Mouse (Mus musculus): ENCODE measurements around the gene Mon1a. TPM values are rescaled to one million over a fixed set of nuclear protein-coding genes. Genes with fewer than 3 reads are reported as not detected.

The Mon1a gene
- polyA plus RNA-seq, 1 experiment, result 31.5 TPM

DNA sequence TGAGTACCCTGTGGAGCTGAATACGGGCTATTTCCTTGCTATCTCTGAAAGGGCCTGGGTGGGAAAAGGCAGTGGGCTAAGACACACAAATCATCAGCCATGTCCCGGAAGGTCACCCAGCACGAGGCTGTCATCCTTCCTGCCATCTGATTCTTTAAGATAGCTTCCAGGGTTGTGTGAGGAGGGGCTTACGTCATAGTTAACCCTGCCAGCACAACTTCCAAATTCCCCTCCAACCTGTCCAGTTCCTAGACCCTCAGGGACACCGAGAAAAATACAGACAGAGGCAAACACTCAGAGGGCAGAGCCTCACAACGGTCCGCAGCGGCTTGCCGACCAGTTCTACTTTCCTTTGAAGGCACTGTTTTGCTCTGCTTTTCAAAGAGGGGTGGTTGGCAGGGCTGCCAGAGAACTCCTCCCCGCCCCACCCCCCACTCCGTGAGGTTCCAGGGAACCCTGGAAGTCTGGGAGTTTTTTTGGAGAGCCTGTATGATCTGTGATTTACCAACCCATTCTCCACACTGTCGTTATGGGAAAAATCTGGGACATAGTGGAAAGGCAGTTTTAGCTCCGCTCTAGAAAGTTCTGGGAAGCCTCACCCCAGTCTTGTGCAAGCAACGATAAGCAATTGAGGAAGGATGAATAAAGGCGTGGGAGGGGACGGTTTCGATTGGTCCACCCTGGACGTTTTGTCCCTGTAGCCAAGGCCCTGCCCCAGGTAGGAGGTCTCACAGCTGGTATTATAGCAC, 20.6 kb downstream of the Mon1a start:
- TF ChIP-seq POLR2A (IDR thresholded peaks at IDR 0.05; ENCODE audit: borderline replicate concordance, extremely low read depth, insufficient read depth, insufficient read length, poor library complexity, severe bottlenecking) (no peak), CTCF (IDR thresholded peaks at IDR 0.05; ENCODE audit: borderline replicate concordance, extremely low read depth, insufficient read depth, insufficient read length) (no peak)
- DNase-seq (ENCODE audit: low read depth), result no peak

DNA sequence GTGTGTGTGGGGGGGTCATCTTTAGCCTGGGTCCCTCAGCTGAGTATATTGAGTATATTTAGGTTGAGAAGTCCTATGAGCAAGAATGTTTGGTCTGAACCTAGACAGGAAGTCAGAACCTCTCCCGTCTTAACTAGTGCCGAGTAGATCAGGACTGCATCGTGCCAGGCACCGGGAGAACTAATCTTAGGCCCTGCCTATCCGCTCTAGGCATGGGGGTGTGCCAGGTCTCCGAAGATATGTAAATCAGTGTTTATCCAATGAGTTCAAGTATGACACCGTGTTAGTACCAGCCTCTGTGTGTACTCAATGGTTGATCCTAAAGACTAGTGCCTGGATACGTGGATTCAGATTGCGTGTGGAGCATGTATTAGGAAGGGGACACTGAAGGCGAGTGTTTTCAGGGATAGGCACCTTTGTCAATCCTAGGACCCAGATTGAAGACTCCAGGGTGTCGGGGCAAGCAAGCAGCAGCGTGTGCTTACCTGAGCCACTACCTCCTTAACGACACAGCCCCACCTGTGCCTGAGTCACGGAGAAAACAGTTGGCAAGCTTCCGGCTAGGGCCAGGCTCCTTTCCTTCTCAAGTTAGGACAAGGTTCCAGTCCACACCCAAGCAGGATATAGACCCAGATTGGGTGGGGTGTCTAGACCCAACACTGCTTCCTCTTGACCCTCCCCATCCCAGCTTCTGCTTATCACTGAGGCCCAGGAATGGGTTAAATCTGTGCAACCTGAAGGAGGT, 22.2 kb downstream of the Mon1a start:
- TF ChIP-seq POLR2A (IDR thresholded peaks at IDR 0.05; ENCODE audit: borderline replicate concordance, extremely low read depth, insufficient read depth, insufficient read length, poor library complexity, severe bottlenecking) (no peak), CTCF (IDR thresholded peaks at IDR 0.05; ENCODE audit: borderline replicate concordance, extremely low read depth, insufficient read depth, insufficient read length) (no peak)
- DNase-seq (ENCODE audit: low read depth), result no peak

DNA sequence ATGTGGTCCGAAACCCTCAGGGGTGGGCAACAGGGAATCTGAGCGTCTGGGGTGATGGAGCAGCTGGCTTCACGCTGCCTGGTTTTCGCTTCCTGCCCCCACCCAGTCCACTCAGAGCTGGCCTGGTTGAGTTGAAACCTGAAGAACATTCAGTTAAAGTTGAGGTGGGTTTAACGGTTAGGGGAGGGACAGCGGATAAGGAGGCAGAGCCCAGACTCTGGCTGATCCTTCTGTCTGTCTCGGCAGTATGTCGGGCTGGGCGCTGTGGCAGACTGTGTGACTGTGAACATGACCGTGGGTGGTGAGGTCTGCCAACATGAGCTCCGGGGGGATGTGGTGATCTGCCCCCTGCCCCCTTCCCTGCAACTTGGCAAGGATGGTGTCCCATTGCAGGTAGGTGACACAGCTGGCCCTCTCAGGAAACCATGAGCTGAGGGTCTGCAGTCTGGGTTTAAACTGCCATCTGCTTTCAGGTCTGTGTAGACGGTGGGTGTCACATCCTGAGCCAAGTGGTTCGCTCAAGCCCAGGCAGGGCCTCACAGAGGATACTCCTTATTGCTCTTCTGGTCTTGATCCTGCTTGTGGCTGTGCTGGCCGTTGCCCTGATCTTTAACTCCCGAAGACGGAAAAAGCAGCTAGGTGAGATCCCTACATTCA, 26.9 kb downstream of the Mon1a start:
- TF ChIP-seq CTCF (IDR thresholded peaks at IDR 0.05; ENCODE audit: borderline replicate concordance, extremely low read depth, insufficient read depth, insufficient read length) (no peak), POLR2A (IDR thresholded peaks at IDR 0.05; ENCODE audit: borderline replicate concordance, extremely low read depth, insufficient read depth, insufficient read length, poor library complexity, severe bottlenecking) (no peak)
- no peak for DNase-seq (ENCODE audit: low read depth)

DNA sequence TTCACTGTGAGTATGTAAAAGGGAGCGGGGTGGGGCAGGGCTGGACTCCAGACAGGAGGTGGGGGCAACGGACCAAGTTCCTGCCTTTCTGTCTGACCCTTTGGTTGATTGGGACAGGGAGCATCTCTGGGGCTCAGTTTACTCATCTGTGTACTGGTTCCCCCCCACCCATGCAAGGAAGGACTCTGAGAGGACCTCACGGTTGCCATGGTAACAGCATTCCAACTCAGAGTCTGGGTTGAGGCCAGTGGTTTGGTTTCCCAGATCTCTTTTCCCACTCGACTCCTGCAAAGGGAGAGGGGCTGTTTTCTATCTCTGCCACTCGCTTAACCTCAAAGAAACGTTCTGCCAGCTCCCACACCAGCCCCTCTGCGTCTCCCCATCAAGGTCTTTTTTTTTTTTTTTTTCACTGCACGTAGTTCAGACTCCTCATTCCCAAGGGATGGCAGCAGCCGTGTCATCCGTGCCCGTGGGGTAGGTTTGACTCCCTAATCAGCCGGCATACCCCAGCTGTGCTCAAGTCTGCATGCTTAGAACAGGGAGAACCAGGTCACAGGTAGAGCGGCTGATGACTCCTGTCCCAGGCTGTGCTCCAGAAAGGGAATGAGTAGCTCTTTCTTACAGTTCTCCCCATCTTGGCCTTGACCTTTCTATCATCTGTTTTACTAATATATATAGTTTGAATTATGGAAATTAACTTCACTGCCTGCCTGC, 30.1 kb downstream of the Mon1a start:
- DNase-seq (ENCODE audit: low read depth), result peak; percentile 64
- no peak for TF ChIP-seq POLR2A (IDR thresholded peaks at IDR 0.05; ENCODE audit: borderline replicate concordance, extremely low read depth, insufficient read depth, insufficient read length, poor library complexity, severe bottlenecking)
- TF ChIP-seq CTCF (IDR thresholded peaks at IDR 0.05; ENCODE audit: borderline replicate concordance, extremely low read depth, insufficient read depth, insufficient read length), result no peak

DNA sequence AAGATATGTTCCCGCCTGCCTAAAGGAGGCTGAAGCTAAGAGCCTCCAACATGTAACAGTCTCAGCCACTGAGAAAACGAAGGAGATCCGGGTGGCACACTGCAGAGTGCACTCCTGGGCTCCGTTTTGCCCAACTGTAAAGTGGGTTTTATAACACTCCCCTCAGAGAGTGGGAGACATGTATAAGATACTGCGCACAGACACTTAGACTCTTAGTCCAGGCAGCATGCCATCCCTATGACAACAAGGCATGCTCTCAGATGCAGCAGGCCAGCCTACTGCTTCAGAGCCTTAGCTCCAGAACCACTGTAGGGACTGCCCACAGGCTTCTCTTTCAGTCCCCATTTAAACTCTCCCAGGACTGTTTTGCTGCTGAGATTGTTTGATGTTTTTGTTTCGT, 30.9 kb downstream of the Mon1a start:
- TF ChIP-seq POLR2A (IDR thresholded peaks at IDR 0.05; ENCODE audit: borderline replicate concordance, extremely low read depth, insufficient read depth, insufficient read length, poor library complexity, severe bottlenecking), result no peak
- TF ChIP-seq CTCF (IDR thresholded peaks at IDR 0.05; ENCODE audit: borderline replicate concordance, extremely low read depth, insufficient read depth, insufficient read length), result no peak
- DNase-seq (ENCODE audit: low read depth), result no peak

DNA sequence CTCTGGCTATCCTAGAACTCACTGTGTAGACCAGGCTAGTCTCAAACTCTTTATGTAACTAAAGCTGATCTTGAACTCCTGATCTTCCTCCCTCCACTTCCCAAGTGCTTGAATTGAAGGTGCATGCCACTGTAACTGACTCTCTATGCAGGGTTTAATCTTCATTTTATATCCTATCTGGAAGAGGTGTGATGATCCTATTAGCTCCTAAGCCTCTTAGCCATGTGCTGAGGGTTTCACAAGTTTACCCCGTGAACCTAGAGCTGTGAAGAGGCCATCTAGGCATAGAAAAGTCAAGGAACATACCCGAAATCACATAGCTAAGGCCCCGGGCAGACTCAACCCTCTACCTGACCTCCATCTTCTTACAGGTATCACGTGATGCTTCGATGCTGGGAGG, 31.5 kb downstream of the Mon1a start:
- no peak for TF ChIP-seq POLR2A (IDR thresholded peaks at IDR 0.05; ENCODE audit: borderline replicate concordance, extremely low read depth, insufficient read depth, insufficient read length, poor library complexity, severe bottlenecking)
- no peak for TF ChIP-seq CTCF (IDR thresholded peaks at IDR 0.05; ENCODE audit: borderline replicate concordance, extremely low read depth, insufficient read depth, insufficient read length)
- DNase-seq (ENCODE audit: low read depth), result no peak

DNA sequence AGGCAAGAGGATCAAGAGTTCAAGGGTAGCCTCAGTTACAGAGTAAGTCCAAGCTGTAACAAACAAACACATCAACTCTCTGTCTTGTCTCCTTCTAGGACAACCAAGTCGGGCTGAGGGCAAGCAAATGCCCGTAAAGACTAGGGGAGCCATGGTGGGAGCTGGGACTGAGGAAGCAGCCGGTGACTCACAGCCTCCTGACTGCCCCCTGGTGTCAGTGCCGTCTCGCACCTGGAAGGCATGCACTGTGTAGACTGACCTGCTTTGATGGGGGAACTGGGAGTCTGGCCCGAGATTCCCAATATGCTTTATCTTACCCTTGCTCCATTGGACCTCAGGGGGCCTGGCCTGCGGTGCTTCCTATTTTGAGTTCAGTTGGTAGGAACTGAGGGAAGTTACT, 35.1 kb downstream of the Mon1a start:
- no peak for DNase-seq (ENCODE audit: low read depth)
- TF ChIP-seq CTCF (IDR thresholded peaks at IDR 0.05; ENCODE audit: borderline replicate concordance, extremely low read depth, insufficient read depth, insufficient read length), result peak; percentile 42; the same call in 1 of the 2 replicates
- TF ChIP-seq POLR2A (IDR thresholded peaks at IDR 0.05; ENCODE audit: borderline replicate concordance, extremely low read depth, insufficient read depth, insufficient read length, poor library complexity, severe bottlenecking), result no peak

DNA sequence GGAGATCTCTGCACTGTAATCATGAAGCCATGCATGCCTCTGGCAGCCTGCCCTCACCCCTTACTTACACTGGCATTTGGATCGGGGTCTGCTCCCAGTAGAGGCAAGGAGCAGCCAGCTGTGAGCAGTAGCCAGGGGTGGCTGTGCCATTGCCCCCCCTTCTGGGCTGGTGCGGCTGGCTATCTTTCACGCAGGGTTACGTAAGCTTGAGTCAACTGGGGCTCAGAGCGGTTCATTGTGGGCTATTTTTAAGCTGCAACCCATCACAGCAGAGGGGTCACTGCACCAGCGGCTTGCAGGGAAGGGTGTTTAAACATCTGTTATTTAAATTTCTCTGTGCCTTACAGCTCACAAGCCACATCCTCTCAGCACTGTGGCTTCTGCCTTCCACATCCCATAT, 36.0 kb downstream of the Mon1a start:
- DNase-seq (ENCODE audit: low read depth), result no peak

DNA sequence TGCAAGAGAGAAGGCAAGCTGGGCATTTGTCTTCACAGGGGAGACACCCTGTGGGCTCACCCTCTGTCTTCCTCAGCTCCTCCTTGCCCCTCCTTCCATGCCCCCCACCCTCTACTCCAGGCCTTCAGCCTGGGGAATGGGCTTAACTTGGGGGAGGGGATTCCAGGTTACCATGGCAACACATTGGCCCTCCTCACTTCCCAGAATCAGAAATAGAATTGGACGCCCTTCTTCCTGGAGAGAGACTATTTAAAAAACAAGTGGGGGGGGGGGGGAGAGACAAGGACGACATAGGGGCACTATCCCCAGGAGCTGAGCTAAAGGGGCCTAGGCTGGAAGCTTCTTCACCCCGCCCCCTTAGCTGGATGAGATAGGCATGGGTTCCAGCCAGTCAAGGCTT, 37.3 kb downstream of the Mon1a start:
- peak; percentile 37 for DNase-seq (ENCODE audit: low read depth)
- no peak for TF ChIP-seq POLR2A (IDR thresholded peaks at IDR 0.05; ENCODE audit: borderline replicate concordance, extremely low read depth, insufficient read depth, insufficient read length, poor library complexity, severe bottlenecking)

More for the DNA sequence above, 36.0 kb downstream of the Mon1a start:
- TF ChIP-seq CTCF (IDR thresholded peaks at IDR 0.05; ENCODE audit: borderline replicate concordance, extremely low read depth, insufficient read depth, insufficient read length) (no peak), POLR2A (IDR thresholded peaks at IDR 0.05; ENCODE audit: borderline replicate concordance, extremely low read depth, insufficient read depth, insufficient read length, poor library complexity, severe bottlenecking) (no peak)

DNA sequence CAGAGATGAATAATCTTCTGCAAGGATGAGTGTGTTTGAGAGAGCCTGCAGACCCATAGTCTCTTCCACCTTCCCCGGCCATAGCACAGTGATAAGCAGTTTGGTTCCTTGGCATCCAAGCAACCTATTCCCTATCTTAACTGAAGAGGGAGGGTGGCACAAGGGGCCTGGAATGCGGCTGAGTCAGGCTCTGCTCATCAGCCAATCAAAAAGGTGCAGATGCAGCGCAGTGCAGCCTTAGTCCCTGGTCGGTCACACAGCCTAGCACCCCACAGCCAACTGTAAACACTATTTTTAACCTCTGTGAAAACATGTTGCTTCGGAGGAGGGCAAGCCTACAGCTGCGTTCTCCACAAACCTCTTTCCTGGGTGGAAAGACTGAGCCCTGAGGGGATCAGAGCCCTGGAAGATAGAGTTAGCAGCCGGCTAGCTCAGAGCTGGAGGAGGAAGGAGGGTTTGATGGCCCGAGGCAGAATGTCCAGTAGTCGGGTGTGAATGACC, 39.0 kb downstream of the Mon1a start:
- no peak for DNase-seq (ENCODE audit: low read depth)
- TF ChIP-seq CTCF (IDR thresholded peaks at IDR 0.05; ENCODE audit: borderline replicate concordance, extremely low read depth, insufficient read depth, insufficient read length), result no peak
- no peak for TF ChIP-seq POLR2A (IDR thresholded peaks at IDR 0.05; ENCODE audit: borderline replicate concordance, extremely low read depth, insufficient read depth, insufficient read length, poor library complexity, severe bottlenecking)

DNA sequence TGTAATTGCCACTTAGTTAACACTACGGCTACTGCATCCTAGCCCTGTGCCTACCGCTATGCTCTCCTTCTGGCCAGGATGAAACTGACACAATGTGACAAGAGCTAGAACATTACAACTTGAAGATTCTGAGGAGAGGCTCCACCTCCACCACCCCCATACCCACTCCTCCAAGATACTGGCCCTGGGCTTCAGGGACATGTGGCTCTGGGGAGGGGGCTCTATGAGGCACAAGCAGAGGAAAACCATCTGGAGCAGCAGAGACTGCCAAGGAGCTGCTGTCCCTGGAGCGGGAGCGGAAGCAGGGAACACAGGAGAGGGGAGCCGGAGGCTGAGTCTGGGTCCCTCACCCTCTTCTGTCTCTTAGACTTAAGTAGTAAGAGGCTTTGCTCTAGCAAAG, 39.8 kb downstream of the Mon1a start:
- no peak for TF ChIP-seq CTCF (IDR thresholded peaks at IDR 0.05; ENCODE audit: borderline replicate concordance, extremely low read depth, insufficient read depth, insufficient read length)
- no peak for TF ChIP-seq POLR2A (IDR thresholded peaks at IDR 0.05; ENCODE audit: borderline replicate concordance, extremely low read depth, insufficient read depth, insufficient read length, poor library complexity, severe bottlenecking)
- DNase-seq (ENCODE audit: low read depth), result peak; percentile 58
